Mouse (Mus musculus) liver, adult 2 months (tissue): ENCODE data around the gene Rwdd2a.

Experiments
- CTCF ChIP-seq: fragments of 200-500 bp; IDR thresholded peaks from 2 replicates; pipeline ENCODE4 v1.5.1; 2011; ENCODE audit warnings: low read depth, low read length, control low read depth
- POLR2A ChIP-seq: fragments of 200-500 bp; IDR thresholded peaks from 2 replicates; pipeline ENCODE4 v1.6.1; 2011; ENCODE audit warnings: low read length, control low read depth; ENCODE audit not compliant: insufficient read depth; ENCODE audit errors: extremely low read depth

GRCm38 (mm10) chr9:86617837-86618492 is 46.2 kb downstream of the Rwdd2a start:
- no peak for TF ChIP-seq POLR2A
- no peak for TF ChIP-seq CTCF
